Mouse (Mus musculus) lung, adult 18-20 months (tissue): ENCODE data around the gene Cab39l.
"Not testable (repeated sequence)": the region's sequence is repeated elsewhere in the genome, so short reads cannot be mapped to it uniquely, and the experiment has no call there.

ENCODE experiments used
- DNase-seq, 2 experiments: peaks; one replicate each; pipeline ENCODE4 v3.0.0; 2022; ENCODE audit warnings: mixed read lengths in 2 of 2

The Cab39l gene

DNA sequence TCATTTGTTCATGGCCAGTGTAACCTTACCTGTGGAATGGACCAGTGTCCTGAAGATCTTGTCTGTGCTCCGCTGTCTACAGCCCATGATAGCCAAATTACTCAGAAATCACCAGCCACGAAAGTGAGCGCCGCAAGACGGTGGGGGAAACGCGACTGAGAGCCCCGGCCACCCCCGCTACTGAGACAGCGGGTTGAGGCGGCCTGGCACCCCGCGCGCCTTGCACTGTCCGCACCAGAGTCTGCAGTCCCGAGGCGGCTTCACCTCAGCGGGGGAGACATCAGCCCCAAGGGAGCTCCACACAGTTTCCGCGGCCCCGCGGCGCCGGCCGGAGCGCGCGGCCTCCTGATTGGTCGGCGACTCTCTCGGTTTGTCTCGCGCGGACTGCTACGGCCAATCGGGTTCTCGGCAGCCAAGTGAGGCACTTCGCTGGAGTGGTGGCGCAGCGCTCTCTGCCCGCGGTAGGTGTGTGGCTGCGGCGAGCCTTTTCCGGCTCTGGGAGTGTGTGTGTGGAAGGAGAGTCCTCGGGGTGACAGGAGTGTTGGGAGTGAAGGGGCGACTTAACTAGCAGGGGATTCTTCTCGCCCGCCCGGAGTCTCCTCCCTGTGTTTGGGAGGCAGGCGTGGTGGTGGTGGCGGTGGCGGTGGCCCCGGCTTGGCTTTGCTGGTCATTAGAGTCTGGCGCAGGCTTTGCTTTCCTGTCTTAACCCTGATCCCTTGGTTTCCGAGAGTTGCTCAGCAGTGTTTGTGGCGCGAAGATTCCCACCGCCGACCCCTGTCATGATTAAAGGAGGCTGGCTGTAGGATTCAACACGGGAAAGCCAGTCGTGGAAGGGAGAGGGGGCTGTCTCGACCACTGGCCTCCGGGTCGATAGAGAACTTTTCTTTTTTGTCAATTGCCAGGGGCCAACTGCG, at the start of gene Cab39l, which contains the start of gene Setdb2:
Cab39l (plus strand) TSS at position 415 of the 914 bp plus-strand sequence.
Setdb2 (minus strand) TSS at position 327 of the 914 bp plus-strand sequence.
- DNase-seq = peak; percentile 96

- no peak for DNase-seq
Measured at GRCm38 (mm10) chr14:59395281-59395680, 45.5 kb upstream of the Cab39l start, which contains the start of gene Phf11c. Phf11c (minus strand) TSS chr14:59395381.

DNA sequence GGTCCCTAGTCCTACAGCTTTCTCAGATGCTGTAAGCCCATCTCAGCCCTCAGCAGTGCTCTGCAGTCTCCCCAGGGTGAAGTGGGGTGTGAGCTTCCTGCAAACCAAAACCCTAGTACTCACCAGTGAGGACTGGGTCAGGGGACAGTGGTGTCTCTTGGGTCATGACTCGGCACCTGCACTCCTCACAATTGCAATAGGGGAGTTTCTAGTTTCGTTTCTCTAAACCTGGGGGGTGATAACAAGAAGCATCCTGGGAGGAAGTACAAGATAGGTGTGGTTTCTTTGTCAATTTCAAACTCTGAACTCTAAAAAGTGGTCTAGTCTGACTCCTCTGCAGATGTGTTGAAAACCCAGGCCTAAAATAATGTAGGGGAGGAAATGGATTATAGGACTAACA, 43.8 kb upstream of the Cab39l start:
- DNase-seq = peak; percentile 3 to 10

- not testable (repeated sequence) for DNase-seq
Measured at GRCm38 (mm10) chr14:59414979-59415378, 25.8 kb upstream of the Cab39l start.

GRCm38 (mm10) chr14:59418171-59418570, 22.6 kb upstream of the Cab39l start:
- DNase-seq = no peak

GRCm38 (mm10) chr14:59422912-59423663, 17.7 kb upstream of the Cab39l start:
- DNase-seq = no peak

DNA sequence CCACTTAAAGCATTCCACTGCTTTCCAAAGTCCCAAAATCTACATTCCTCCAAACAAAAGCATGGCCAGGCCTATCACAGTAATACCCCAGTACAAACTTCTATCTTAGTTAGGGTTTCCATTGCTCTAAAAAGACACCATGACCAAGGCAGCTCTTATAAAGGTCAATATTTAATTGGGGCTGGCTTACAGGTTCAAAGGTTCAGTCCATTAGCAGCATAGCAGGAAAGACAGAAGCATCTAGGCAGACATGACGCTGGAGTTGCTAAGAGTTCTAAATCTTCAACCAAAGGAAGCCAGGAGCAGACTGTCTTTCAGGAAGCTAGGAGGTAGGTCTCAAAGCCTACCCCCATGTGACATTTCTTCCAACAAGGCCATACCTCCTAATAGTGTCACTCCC, 10.2 kb upstream of the Cab39l start:
- no peak for DNase-seq

GRCm38 (mm10) chr14:59433902-59434301, 6.9 kb upstream of the Cab39l start:
- DNase-seq = no peak

DNA sequence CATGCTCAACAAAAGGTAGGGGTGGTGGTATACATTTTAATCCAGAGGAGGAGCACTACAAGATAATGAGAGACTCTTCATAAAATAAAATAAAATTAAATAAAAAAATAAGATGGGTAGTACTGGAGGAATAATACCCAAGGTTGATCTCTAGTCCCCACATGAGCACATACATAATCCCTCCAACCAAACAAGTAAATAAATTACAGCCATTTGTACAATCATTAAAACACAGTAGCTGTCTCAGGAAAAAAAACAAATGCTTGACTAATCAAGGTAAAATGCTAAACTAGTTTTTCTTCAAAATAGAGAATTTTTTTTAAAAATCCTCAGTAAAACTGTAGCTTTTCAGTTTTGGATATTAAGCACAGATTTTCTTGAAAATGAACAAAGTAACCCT, 5.6 kb upstream of the Cab39l start:
- DNase-seq = no peak

DNA sequence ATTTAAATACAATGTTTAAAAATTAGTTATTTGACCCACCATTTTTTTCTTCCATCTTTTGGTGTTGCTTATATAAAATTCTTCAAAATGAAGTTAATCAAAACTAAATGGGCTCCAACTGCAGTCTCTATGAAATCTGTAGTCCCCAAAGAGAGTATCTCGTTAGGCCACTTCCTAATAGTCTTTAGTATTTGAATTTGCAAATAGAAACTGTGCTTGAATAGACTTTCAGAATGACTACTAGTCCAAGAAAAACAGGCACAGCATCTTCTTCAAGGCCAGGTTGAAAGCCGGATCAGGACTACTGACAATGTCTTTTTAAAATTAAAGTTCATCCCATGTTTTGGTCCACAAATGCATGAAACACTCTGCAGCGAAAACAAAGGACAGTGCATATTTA, 3.4 kb upstream of the Cab39l start:
- no peak for DNase-seq

- DNase-seq = no peak
Measured at GRCm38 (mm10) chr14:59438505-59438904, 2.3 kb upstream of the Cab39l start.

DNA sequence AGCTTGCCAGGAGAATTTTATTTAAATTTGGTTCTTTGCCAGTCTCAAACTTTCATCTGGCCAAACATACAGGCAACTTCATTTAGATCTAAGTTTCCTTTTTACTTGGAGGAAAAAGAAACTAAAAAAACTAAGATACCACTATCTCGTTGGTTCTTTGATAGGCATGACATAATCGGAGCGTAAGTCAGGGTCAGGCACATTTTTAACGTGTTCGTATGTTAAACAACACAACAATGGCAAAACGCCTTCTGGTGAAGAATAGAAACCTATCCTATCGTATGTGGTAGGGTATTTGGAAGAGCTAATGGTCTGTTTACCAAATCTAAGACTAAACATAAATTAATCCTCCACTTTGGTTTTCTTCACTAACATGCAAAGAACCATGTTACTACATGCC, 733 bp upstream of the Cab39l start:
- no peak for DNase-seq

DNA sequence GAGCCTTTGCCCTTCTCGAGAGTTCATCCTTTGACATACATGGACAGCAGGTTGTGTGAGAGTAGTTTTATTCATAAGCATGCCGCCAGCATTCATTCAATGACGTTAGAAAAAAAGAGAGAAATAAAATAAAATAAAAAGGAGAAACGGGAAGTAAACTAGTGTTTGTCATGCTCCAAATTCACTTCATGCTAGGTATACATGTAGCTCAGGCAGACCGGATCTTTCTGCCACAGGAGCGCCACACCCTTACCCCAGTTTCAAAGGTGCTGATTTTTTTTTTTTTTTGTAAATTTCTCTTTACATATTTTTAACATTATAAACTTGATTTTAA, 667 bp downstream of the Cab39l start:
- DNase-seq = no peak

DNA sequence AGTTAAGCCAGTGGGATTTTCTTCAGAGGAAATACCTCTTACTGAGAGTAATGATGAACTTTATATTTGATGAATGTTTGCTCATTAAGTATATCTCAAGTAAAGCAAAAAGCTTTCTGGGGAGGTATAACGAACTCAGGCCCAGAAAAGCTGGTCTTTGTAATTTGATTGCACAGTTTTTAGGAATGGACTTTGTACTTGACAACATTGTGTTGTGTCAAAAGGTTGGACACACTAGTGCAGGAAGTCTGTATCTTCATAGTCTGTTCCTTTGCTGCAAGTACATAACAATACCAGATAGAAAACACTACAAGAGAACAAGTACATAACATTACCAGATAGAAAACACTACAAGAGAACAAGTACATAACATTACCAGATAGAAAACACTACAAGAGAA, 4.6 kb downstream of the Cab39l start:
- no peak for DNase-seq

- no peak for DNase-seq
Measured at GRCm38 (mm10) chr14:59447981-59448380, 7.2 kb downstream of the Cab39l start.

DNA sequence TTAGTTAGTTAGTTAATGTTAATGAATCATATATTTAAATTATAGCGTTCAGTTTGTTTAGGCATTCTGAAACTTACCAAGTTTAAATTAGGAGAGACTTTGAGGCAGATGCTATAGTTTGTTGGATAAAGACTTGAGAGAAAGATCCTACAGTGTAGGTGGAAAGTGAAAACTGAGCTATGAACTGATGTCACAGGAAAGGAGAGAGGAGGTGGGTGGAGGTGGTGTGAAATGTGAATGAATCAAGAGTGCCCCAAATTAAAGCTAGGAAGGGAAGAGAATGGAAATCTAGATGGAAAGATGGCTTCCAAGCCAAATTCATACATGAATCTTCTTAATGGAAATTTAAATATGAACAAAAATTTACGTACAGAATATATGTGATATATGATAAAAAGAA, 25.7 kb downstream of the Cab39l start:
- no peak for DNase-seq

- DNase-seq = peak in 1 of 2 experiments; percentile 30
Measured at GRCm38 (mm10) chr14:59467798-59468197, 27.0 kb downstream of the Cab39l start.

GRCm38 (mm10) chr14:59470781-59471180, 30.0 kb downstream of the Cab39l start:
- peak; percentile 34 to 39 for DNase-seq

DNA sequence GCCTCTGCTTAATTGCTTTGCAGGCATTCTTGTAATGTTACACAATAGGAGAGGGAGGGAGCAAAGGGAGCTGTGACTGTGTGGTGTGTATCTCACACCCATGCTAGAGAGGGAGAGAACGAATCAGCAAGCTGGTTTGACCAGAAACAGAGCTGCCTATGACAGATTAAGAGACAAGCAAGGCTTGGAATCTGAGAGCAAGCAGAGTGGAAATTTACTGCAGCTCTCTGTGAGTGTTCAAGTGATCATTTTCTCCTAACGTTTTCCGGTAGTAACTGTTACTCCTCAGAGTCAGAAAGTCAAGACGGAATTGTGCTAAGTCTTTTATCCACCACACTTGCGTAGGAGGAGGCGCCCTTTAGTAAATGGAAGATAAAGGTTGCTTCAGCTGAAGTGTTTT, 37.9 kb downstream of the Cab39l start:
- peak; percentile 32 to 67 for DNase-seq

GRCm38 (mm10) chr14:59485247-59485810, 44.6 kb downstream of the Cab39l start:
- DNase-seq = peak in 1 of 2 experiments; percentile 34

DNA sequence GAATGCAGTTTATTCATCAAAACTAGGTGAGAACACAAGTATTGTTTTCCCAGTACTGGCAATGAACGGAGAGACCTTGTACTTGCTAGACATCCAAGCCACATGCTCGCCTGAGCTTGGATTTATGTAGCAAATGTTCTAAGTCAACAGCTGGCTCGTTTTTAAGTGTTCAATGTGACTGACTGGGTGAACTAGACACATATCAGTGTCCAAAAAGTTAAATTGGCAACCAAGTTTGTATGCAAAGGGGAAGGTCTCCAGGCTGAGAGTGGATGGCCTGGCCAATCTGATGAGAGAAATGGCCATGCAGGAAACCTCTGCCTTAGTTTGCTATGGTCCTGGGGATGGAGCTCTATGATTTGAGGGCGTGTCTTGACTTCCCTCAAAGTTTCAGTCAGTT, 51.6 kb downstream of the Cab39l start:
- no peak for DNase-seq

GRCm38 (mm10) chr14:59497928-59498327, 57.2 kb downstream of the Cab39l start:
- no peak for DNase-seq

DNA sequence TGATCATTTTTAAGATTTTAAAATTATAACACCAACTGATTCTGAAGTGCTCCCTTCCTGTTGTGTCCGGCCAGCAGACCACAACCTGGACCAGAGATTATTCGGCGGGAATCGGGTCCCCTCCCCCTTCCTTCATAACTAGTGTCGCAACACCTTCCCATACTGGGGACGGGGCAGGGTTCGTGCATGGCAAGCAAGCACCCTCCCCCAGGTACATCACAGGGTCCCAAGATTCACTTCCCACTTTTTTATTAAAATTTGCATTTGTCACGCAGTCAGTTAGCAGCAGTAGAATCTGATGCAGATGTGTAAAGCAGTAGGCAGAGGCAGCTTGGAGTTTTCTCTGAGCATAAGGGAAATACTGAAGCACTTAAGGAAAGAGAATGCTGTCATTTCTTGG, 64.1 kb downstream of the Cab39l start:
- DNase-seq = no peak

DNA sequence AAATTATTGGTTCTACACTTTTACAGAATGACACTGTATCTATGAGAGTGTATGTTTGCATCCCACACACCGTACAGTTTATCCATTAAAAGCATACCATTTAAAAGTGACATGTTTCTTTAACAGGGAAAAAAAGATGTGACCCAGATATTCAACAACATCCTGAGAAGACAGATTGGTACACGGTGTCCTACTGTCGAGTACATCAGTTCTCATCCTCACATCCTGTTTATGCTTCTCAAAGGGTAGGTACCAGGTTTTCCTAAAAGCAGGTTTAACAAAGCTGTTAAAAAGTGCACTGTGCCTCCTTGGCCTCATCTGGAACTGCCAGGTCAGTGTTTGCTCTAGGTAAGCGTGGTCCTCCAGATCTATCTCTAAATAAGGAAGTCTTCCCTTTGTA, 65.4 kb downstream of the Cab39l start:
- no peak for DNase-seq
